Mouse (Mus musculus): Measurements from ENCODE around the gene Pard3. TPM values are rescaled to one million over a fixed set of nuclear protein-coding genes. Genes with fewer than 3 reads are reported as not detected.

Pard3 gene
- polyA plus RNA-seq, 1 experiment, result 51.2 TPM

GRCm38 (mm10) chr8:127550928-127551327, 487.2 kb downstream of the Pard3 start:
- Histone ChIP-seq H3K27me3 (replicated peaks; ENCODE audit: control insufficient read depth, insufficient read depth, low read length) (no peaks in the 10 kb centered on the region), H3K4me3 (ENCODE audit: insufficient read depth, low read depth, low read length) (no peak overlapping the region), H3K36me3 (ENCODE audit: control insufficient read depth, insufficient read depth, low read length) (no peaks in the 10 kb centered on the region), H3K27ac (ENCODE audit: insufficient read depth, low read depth, low read length) (no peak overlapping the region), H3K4me1 (ENCODE audit: control insufficient read depth, insufficient read depth, low read length) (peaks cover 11% of the 10 kb centered on the region)
- DNase-seq, result no peak
- TF ChIP-seq CTCF (conservative IDR thresholded peaks at IDR 0.05; ENCODE audit: insufficient read depth, insufficient read length, low read depth, low read length), result no peak
- no peak for TF ChIP-seq POLR2A (IDR thresholded peaks at IDR 0.05; ENCODE audit: low read depth, low read length)
- 96% methylated on average over 4 of the region's 4 CpGs for WGBS

GRCm38 (mm10) chr8:127552161-127552595, 488.5 kb downstream of the Pard3 start:
- Histone ChIP-seq H3K27ac (ENCODE audit: insufficient read depth, low read depth, low read length) (no peak overlapping the region), H3K4me3 (ENCODE audit: insufficient read depth, low read depth, low read length) (no peak overlapping the region), H3K4me1 (ENCODE audit: control insufficient read depth, insufficient read depth, low read length) (peaks cover 11% of the 10 kb centered on the region), H3K36me3 (ENCODE audit: control insufficient read depth, insufficient read depth, low read length) (no peaks in the 10 kb centered on the region), H3K27me3 (replicated peaks; ENCODE audit: control insufficient read depth, insufficient read depth, low read length) (no peaks in the 10 kb centered on the region)
- peak; percentile 22 for DNase-seq
- TF ChIP-seq POLR2A (IDR thresholded peaks at IDR 0.05; ENCODE audit: low read depth, low read length) (no peak), CTCF (conservative IDR thresholded peaks at IDR 0.05; ENCODE audit: insufficient read depth, insufficient read length, low read depth, low read length) (no peak; the same call in 1 of the 2 replicates)
- WGBS, result 51% methylated on average over 11 of the region's 11 CpGs

- Histone ChIP-seq H3K27ac (ENCODE audit: insufficient read depth, low read depth, low read length) (no peak overlapping the region), H3K27me3 (replicated peaks; ENCODE audit: control insufficient read depth, insufficient read depth, low read length) (no peaks in the 10 kb centered on the region), H3K4me1 (ENCODE audit: control insufficient read depth, insufficient read depth, low read length) (peaks cover 11% of the 10 kb centered on the region), H3K4me3 (ENCODE audit: insufficient read depth, low read depth, low read length) (no peak overlapping the region), H3K36me3 (ENCODE audit: control insufficient read depth, insufficient read depth, low read length) (no peaks in the 10 kb centered on the region)
- DNase-seq, result peak; percentile 18
- TF ChIP-seq POLR2A (IDR thresholded peaks at IDR 0.05; ENCODE audit: low read depth, low read length), result no peak
- no peak for TF ChIP-seq CTCF (conservative IDR thresholded peaks at IDR 0.05; ENCODE audit: insufficient read depth, insufficient read length, low read depth, low read length)
- 68% methylated on average over 13 of the region's 13 CpGs for WGBS
These were observed 489.1 kb downstream of the Pard3 start for GRCm38 (mm10) chr8:127552836-127553235.

GRCm38 (mm10) chr8:127553582-127553981, 489.9 kb downstream of the Pard3 start:
- TF ChIP-seq CTCF (conservative IDR thresholded peaks at IDR 0.05; ENCODE audit: insufficient read depth, insufficient read length, low read depth, low read length) (no peak), POLR2A (IDR thresholded peaks at IDR 0.05; ENCODE audit: low read depth, low read length) (no peak)
- no peaks in the 10 kb centered on the region for H3K36me3 ChIP-seq (ENCODE audit: control insufficient read depth, insufficient read depth, low read length)
- H3K4me3 ChIP-seq (ENCODE audit: insufficient read depth, low read depth, low read length), result no peak overlapping the region
- DNase-seq, result peak; percentile 66
- no peaks in the 10 kb centered on the region for H3K27me3 ChIP-seq (replicated peaks; ENCODE audit: control insufficient read depth, insufficient read depth, low read length)
- H3K27ac ChIP-seq (ENCODE audit: insufficient read depth, low read depth, low read length), result no peak overlapping the region; the same call in 1 of the 2 replicates
- peaks cover 11% of the 10 kb centered on the region for H3K4me1 ChIP-seq (ENCODE audit: control insufficient read depth, insufficient read depth, low read length)
- WGBS, result 37% methylated on average over 5 of the region's 5 CpGs

- DNase-seq, result no peak
- no peak overlapping the region for H3K4me3 ChIP-seq (ENCODE audit: insufficient read depth, low read depth, low read length)
- H3K27ac ChIP-seq (ENCODE audit: insufficient read depth, low read depth, low read length), result no peak overlapping the region
- 83% methylated on average over 2 of the region's 2 CpGs for WGBS
- peaks cover 11% of the 10 kb centered on the region for H3K4me1 ChIP-seq (ENCODE audit: control insufficient read depth, insufficient read depth, low read length)
- no peaks in the 10 kb centered on the region for H3K36me3 ChIP-seq (ENCODE audit: control insufficient read depth, insufficient read depth, low read length)
- H3K27me3 ChIP-seq (replicated peaks; ENCODE audit: control insufficient read depth, insufficient read depth, low read length), result no peaks in the 10 kb centered on the region
- TF ChIP-seq CTCF (conservative IDR thresholded peaks at IDR 0.05; ENCODE audit: insufficient read depth, insufficient read length, low read depth, low read length), result no peak
- no peak for TF ChIP-seq POLR2A (IDR thresholded peaks at IDR 0.05; ENCODE audit: low read depth, low read length)
These were observed 492.1 kb downstream of the Pard3 start for GRCm38 (mm10) chr8:127555795-127556194.

- H3K4me3 ChIP-seq (ENCODE audit: insufficient read depth, low read depth, low read length), result no peak overlapping the region
- H3K4me1 ChIP-seq (ENCODE audit: control insufficient read depth, insufficient read depth, low read length), result peaks cover 11% of the 10 kb centered on the region
- H3K27me3 ChIP-seq (replicated peaks; ENCODE audit: control insufficient read depth, insufficient read depth, low read length), result no peaks in the 10 kb centered on the region
- H3K36me3 ChIP-seq (ENCODE audit: control insufficient read depth, insufficient read depth, low read length), result no peaks in the 10 kb centered on the region
- 60% methylated on average over 11 of the region's 11 CpGs for WGBS
- no peak overlapping the region for H3K27ac ChIP-seq (ENCODE audit: insufficient read depth, low read depth, low read length)
- DNase-seq, result no peak
- no peak for TF ChIP-seq POLR2A (IDR thresholded peaks at IDR 0.05; ENCODE audit: low read depth, low read length)
- no peak for TF ChIP-seq CTCF (conservative IDR thresholded peaks at IDR 0.05; ENCODE audit: insufficient read depth, insufficient read length, low read depth, low read length)
These were observed 493.3 kb downstream of the Pard3 start for GRCm38 (mm10) chr8:127556964-127557363.

- DNase-seq, result peak; percentile 24
- Histone ChIP-seq H3K27me3 (replicated peaks; ENCODE audit: control insufficient read depth, insufficient read depth, low read length) (no peaks in the 10 kb centered on the region), H3K36me3 (ENCODE audit: control insufficient read depth, insufficient read depth, low read length) (no peaks in the 10 kb centered on the region), H3K4me3 (ENCODE audit: insufficient read depth, low read depth, low read length) (no peak overlapping the region), H3K4me1 (ENCODE audit: control insufficient read depth, insufficient read depth, low read length) (peaks cover 11% of the 10 kb centered on the region), H3K27ac (ENCODE audit: insufficient read depth, low read depth, low read length) (no peak overlapping the region)
- TF ChIP-seq CTCF (conservative IDR thresholded peaks at IDR 0.05; ENCODE audit: insufficient read depth, insufficient read length, low read depth, low read length) (no peak), POLR2A (IDR thresholded peaks at IDR 0.05; ENCODE audit: low read depth, low read length) (no peak)
These were observed 493.9 kb downstream of the Pard3 start for GRCm38 (mm10) chr8:127557566-127557965.
